Mouse (Mus musculus) heart, embryonic 14.5 days (tissue): ENCODE measurements around the gene 2210010C04Rik. TPM values are rescaled to one million over a fixed set of nuclear protein-coding genes. Genes with fewer than 3 reads are reported as not detected.
"Not testable (repeated sequence)": the region's sequence is repeated elsewhere in the genome, so short reads cannot be mapped to it uniquely, and the experiment has no call there.

Source experiments
- ATAC-seq: fragments of 200-750 bp; cut with Nextera tagmentation; 2 replicates; pipeline ENCODE4 v1.8.0; 2017; ENCODE audit warnings: low read depth, moderate TSS enrichment; ENCODE audit not compliant: insufficient number of reproducible peaks, insufficient read depth, low FRiP score
- H3K27ac ChIP-seq, 2 experiments: fragments of 200-500 bp in 1 of 2; fragments of 300-500 bp in 1 of 2; sonication (generic) in 1 of 2; replicated peaks in 1 of 2; 2 replicates each; pipeline ENCODE4 v1.5.1; 2012 to 2014; ENCODE audit warnings: low read depth in 2 of 2, low read length in 2 of 2, control low read depth in 1 of 2, mild to moderate bottlenecking in 1 of 2, mixed read lengths in 1 of 2; ENCODE audit not compliant: control insufficient read depth in 1 of 2, insufficient read depth in 1 of 2
- H3K27me3 ChIP-seq: fragments of 300-500 bp; sonication (generic); 2 replicates; pipeline ENCODE4 v1.6.1; 2014; ENCODE audit warnings: mild to moderate bottlenecking, low read length, control low read depth; ENCODE audit not compliant: control insufficient read depth, insufficient read depth
- H3K36me3 ChIP-seq: fragments of 300-500 bp; sonication (generic); 2 replicates; pipeline ENCODE4 v1.6.1; 2014; ENCODE audit warnings: mild to moderate bottlenecking, control low read depth, low read length, mixed read lengths; ENCODE audit not compliant: control insufficient read depth, insufficient read depth
- H3K4me1 ChIP-seq, 2 experiments: fragments of 200-500 bp in 1 of 2; fragments of 300-500 bp in 1 of 2; sonication (generic) in 1 of 2; 2 replicates each; pipeline ENCODE4 v1.6.1; 2012 to 2014; ENCODE audit warnings: low read length in 2 of 2, control low read depth in 1 of 2, mixed read lengths in 1 of 2; ENCODE audit not compliant: control insufficient read depth in 2 of 2, insufficient read depth in 2 of 2
- H3K4me2 ChIP-seq: fragments of 300-500 bp; sonication (generic); 2 replicates; pipeline ENCODE4 v1.6.1; 2014; ENCODE audit warnings: mild to moderate bottlenecking, low read length
- H3K4me3 ChIP-seq, 2 experiments: fragments of 200-500 bp in 1 of 2; fragments of 300-500 bp in 1 of 2; sonication (generic) in 1 of 2; 2 replicates each; pipeline ENCODE4 v1.5.1; 2012 to 2014; ENCODE audit warnings: low read length in 2 of 2, mild to moderate bottlenecking in 2 of 2, control low read depth in 1 of 2, low read depth in 1 of 2, moderate library complexity in 1 of 2; ENCODE audit not compliant: control insufficient read depth in 1 of 2, insufficient read depth in 1 of 2
- H3K9ac ChIP-seq: fragments of 300-500 bp; sonication (generic); 2 replicates; pipeline ENCODE4 v1.6.1; 2014; ENCODE audit warnings: mild to moderate bottlenecking, low read length
- H3K9me3 ChIP-seq: fragments of 300-500 bp; sonication (generic); 2 replicates; pipeline ENCODE4 v1.6.1; 2016; ENCODE audit warnings: low read length, control low read depth; ENCODE audit not compliant: control insufficient read depth
- WGBS: fragments of 180-500 bp; shearing (Covaris S2); extraction: QIAGEN DNeasy Blood & Tissue Kit; methylation state at CpG from one replicate; pipeline ENCODE4 v1.1.7; 2014; 5-methylcytosine and 5-hydroxymethylcytosine counted together
- polyA plus RNA-seq: library from polyadenylated mRNA; unstranded; fragments of >200 nt; fragmentation: Nextera tagmentation; extraction: Ambion mirVana; gene quantifications from 2 replicates; pipeline ENCODE4 v1.2.1, GENCODE M21; 2014

2210010C04Rik gene
- polyA plus RNA-seq, 1 experiment from 2014 or later, result not detected

- H3K9ac ChIP-seq, result no peak overlapping the region
- H3K27me3 ChIP-seq, result no peaks in the 10 kb centered on the region
- no peaks in the 10 kb centered on the region for H3K4me1 ChIP-seq
- H3K4me3 ChIP-seq, result no peak overlapping the region
- H3K27ac ChIP-seq, result no peak overlapping the region
- WGBS, result 52% methylated on average over 2 of the region's 2 CpGs
- H3K36me3 ChIP-seq, result no peaks in the 10 kb centered on the region
- H3K4me2 ChIP-seq, result no peak overlapping the region
- no peak for ATAC-seq
- no peaks in the 10 kb centered on the region for H3K9me3 ChIP-seq
Observed at GRCm38 (mm10) chr6:41018629-41019028, 16.7 kb downstream of the 2210010C04Rik start.

DNA sequence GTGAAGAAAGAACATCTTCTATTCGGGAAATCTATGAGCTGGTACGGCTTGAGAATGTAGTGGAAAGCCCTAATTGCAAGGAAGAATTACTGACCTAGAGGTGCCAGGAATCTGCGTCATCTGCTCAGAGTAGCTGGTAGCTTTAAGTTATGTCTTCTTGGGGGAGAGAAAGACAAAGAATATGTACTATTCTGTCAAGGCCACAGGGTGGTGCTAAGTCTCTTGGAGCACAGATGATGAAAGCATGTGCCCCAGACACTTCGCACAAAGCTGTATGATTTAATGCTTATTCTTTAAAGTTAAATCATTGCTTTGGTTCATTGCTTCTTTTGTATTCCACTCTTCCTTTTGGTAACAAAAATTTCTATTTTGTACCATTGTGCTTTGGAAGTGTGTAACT lies 20.2 kb downstream of the 2210010C04Rik start:
- H3K4me1 ChIP-seq, result no peaks in the 10 kb centered on the region
- H3K27me3 ChIP-seq, result no peaks in the 10 kb centered on the region
- no peaks in the 10 kb centered on the region for H3K9me3 ChIP-seq
- H3K27ac ChIP-seq, result no peak overlapping the region
- no peak for ATAC-seq
- H3K4me2 ChIP-seq, result no peak overlapping the region
- H3K36me3 ChIP-seq, result no peaks in the 10 kb centered on the region
- WGBS, result 66% methylated on average over 4 of the region's 4 CpGs
- H3K4me3 ChIP-seq, result no peak overlapping the region
- no peak overlapping the region for H3K9ac ChIP-seq

- not testable (repeated sequence) for H3K27ac ChIP-seq, H3K27me3 ChIP-seq, H3K36me3 ChIP-seq, H3K4me3 ChIP-seq, ATAC-seq, H3K9ac ChIP-seq, H3K4me2 ChIP-seq, H3K4me1 ChIP-seq, H3K9me3 ChIP-seq
Observed at GRCm38 (mm10) chr6:40999379-40999778, 35.9 kb downstream of the 2210010C04Rik start, which contains the start of gene Gm2663. TSS of gene Gm2663 (minus strand) at chr6:40999479.

Other genes starting within 250 kb of the 2210010C04Rik start
- not detected in 2 replicates for gene Moxd2, start 148.0 kb downstream of the 2210010C04Rik start, polyA plus RNA-seq
- gene Prss58, start 135.1 kb downstream of the 2210010C04Rik start, polyA plus RNA-seq, result not detected in 2 replicates
- not detected in 2 replicates for gene 1700074P13Rik, start 95.0 kb downstream of the 2210010C04Rik start, polyA plus RNA-seq
- gene Gm4744, start 83.6 kb downstream of the 2210010C04Rik start, polyA plus RNA-seq, result not detected in 2 replicates
- gene 1810009J06Rik, start 70.8 kb downstream of the 2210010C04Rik start, polyA plus RNA-seq, result 0.23 and 0.47 TPM in 2 replicates
- gene Gm2663, start 36.0 kb downstream of the 2210010C04Rik start, polyA plus RNA-seq, result 0.55 TPM in 1 of 2 replicates, not detected in the other